Mouse (Mus musculus) lung, adult 2 months (tissue): ENCODE data around the gene Hoxc13.

Experiments
- CTCF ChIP-seq: fragments of 200-500 bp; IDR thresholded peaks from 2 replicates; pipeline ENCODE4 v1.5.1; 2011; ENCODE audit warnings: mild to moderate bottlenecking, low read length, control low read depth; ENCODE audit not compliant: insufficient read depth
- POLR2A ChIP-seq: fragments of 200-500 bp; IDR thresholded peaks from 2 replicates; pipeline ENCODE4 v1.6.1; 2011; ENCODE audit warnings: low read depth, mild to moderate bottlenecking, control low read depth, low read length, borderline replicate concordance; ENCODE audit errors: extremely low read depth

GRCm38 (mm10) chr15:102919336-102920180, 1.3 kb upstream of the Hoxc13 start:
- no peak for TF ChIP-seq CTCF
- no peak for TF ChIP-seq POLR2A
